8 mouse cellular contexts compared by ENCODE assay signal in the genomic region with DNA sequence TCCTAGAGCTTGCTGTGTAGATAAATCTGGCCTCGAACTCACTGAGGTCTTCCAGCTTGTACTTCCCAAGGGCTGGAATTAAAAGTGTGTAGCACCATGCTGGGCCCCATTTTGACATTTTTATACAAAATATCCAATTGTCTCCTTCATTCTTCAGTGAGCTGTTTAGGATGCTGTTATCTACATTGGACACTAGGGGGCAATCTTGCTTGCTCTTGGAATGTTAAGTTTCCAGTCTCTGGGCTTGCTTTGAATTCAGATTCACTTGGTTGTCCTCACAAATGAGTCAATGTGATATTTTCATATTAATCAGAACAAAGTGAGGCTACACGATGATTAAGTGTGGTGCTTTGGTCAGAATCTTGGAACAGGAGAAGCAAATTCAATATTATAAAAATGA. TPM values are rescaled to one million over a fixed set of nuclear protein-coding genes. Genes with fewer than 3 reads are reported as not detected.
DNase-seq lines count a peak whose midpoint lies in the region; ATAC-seq lines count a peak whose summit lies in the region.
"Had no signal": no experiment of that assay in that cellular context is flagged by ENCODE, and none has a peak within 500 bp of the region (broad histone marks: within the 10 kb centered on the region; RNA-seq: fewer than 3 reads in every experiment).

No protein-coding gene starts in this region.

- no peak overlapping the region for H3K27ac ChIP-seq in kidney, embryonic 16.5 days (ENCODE audit: low read length)
- H3K27ac ChIP-seq: midbrain, embryonic 12.5 days had no signal

- WGBS in kidney, embryonic 16.5 days = 6% methylated on average over 2 of the region's 2 CpGs

- peak; percentile 15; the same call in 1 of the 2 replicates for ATAC-seq in kidney, embryonic 16.5 days (ENCODE audit: low FRiP score, low TSS enrichment)

- H3K36me3 ChIP-seq in kidney, embryonic 16.5 days (ENCODE audit: insufficient read depth, low read length) = peaks cover 10% of the 10 kb centered on the region

- no peaks in the 10 kb centered on the region for H3K9me3 ChIP-seq in kidney, embryonic 16.5 days (ENCODE audit: low read length)
- H3K9me3 ChIP-seq: midbrain, embryonic 12.5 days had no signal

- DNase-seq in kidney, postnatal 25 days = no peak
- DNase-seq in 416B (ENCODE audit: low read depth) = peak; percentile 81
- DNase-seq in CD4-positive, CD25-positive, alpha-beta regulatory T cell, adult 2 months (ENCODE audit: low read depth, low spot score) = peak; percentile 65
- peak; percentile 15 to 59 for DNase-seq in cerebellum, postnatal 14 days
- peak; percentile 44 for DNase-seq in lung, postnatal 25 days (ENCODE audit: low spot score)
- no peak for DNase-seq in spleen, adult 18-20 months

- H3K27me3 ChIP-seq in kidney, embryonic 16.5 days (ENCODE audit: insufficient read depth, low read length) = no peaks in the 10 kb centered on the region
- H3K27me3 ChIP-seq: midbrain, embryonic 12.5 days had no signal

- H3K9ac ChIP-seq in kidney, embryonic 16.5 days (replicated peaks; ENCODE audit: low read length) = no peak overlapping the region
- H3K9ac ChIP-seq: midbrain, embryonic 12.5 days had no signal

- H3K4me3 ChIP-seq in kidney, embryonic 16.5 days (ENCODE audit: low read length) = no peak overlapping the region
- H3K4me3 ChIP-seq: midbrain, embryonic 12.5 days had no signal

- H3K4me1 ChIP-seq in kidney, embryonic 16.5 days (ENCODE audit: insufficient read depth, low read length) = no peaks in the 10 kb centered on the region
- H3K4me1 ChIP-seq: midbrain, embryonic 12.5 days had no signal

- no peak overlapping the region for H3K4me2 ChIP-seq in kidney, embryonic 16.5 days (replicated peaks; ENCODE audit: low read depth, low read length)
- H3K4me2 ChIP-seq: midbrain, embryonic 12.5 days had no signal

RNA-seq across cellular contexts. Expression of gene Gm10135, which starts 9.6 kb away (rescaled TPM):
- polyA plus RNA-seq in kidney, embryonic 16.5 days (2015; fragmentation: Nextera tagmentation; extraction: Ambion mirVana) = not detected in 2 replicates
- polyA plus RNA-seq: midbrain, embryonic 12.5 days had no signal

RNA-seq across cellular contexts. Expression of gene Slc10a4, which starts 22.6 kb away (rescaled TPM):
- 1.2 and 1.8 TPM in 2 replicates for polyA plus RNA-seq in kidney, embryonic 16.5 days (2015; fragmentation: Nextera tagmentation; extraction: Ambion mirVana)

Comparison
In these comparisons a context has a peak if more than half of its experiments do, and no peak if none do; other contexts are left out.
1. DNase-seq: peak in 416B (single experiment), CD4-positive, CD25-positive, alpha-beta regulatory T cell, adult 2 months (single experiment), cerebellum, postnatal 14 days (2 of 2) and lung, postnatal 25 days (single experiment); none in kidney, postnatal 25 days (0 of 2) and spleen, adult 18-20 months (0 of 2).